Comparison of ENCODE assay signal across 8 mouse cellular contexts in the genomic region with DNA sequence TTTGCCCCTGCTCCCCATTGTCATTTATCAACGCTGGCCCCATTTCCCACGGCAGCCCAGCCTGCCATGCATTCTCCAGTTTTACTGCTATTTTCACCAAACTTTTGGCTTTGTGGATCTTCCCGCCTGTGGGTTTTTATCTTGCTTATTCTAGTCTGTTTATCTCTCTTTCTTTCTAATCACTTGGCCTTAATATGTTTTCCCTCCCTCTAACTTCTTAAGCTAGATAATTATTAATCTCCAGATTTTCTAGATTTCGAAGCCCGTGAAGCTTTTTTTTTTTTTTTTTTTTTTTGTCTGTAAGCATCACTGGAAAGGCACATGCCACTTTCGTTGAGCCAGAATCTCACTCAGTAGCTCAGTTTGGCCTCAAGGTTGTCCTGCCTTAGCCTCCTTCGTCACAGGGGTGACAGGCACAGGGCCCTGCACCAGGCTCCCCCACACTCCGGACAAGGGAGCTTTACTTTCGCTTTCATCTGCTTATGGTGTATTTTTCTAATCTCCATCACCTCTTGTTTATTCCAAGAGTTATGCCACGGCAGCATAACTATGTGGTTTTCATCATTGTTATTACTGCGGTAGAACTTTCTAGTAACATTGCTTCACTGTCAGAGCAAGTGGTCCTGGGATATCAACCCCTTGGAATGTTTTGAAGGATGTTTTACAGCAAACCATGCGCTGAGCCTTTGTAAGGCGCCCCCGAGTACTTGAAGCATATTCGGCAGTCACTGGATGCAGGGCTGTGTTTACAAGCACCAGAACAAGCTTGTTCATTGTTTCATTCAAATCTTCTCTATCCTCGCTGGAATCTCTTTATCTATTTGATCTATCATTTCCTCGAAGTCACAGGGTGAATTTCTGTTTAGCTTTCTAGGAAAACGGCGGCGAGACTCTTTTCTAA.
A peak's percentile ranks its signal among the peaks of the same experiment; 100 is the strongest.
DNase-seq lines count a peak whose midpoint lies in the region; ATAC-seq and TF ChIP-seq lines count a peak whose summit lies in the region.

No protein-coding gene starts in this region.

- H3K9ac ChIP-seq in limb, embryonic 12.5 days (replicated peaks), result no peak overlapping the region
- H3K9ac ChIP-seq in liver, embryonic 11.5 days (ENCODE audit: low read depth, low read length), result no peak overlapping the region

- no peak for TF ChIP-seq CTCF in small intestine, adult 2 months (IDR thresholded peaks at IDR 0.05; ENCODE audit: extremely low read depth, insufficient read length, insufficient replicate concordance, low read depth, low read length)

- WGBS in limb, embryonic 12.5 days, result 71% methylated on average over 20 of the region's 20 CpGs
- 78% methylated on average over 20 of the region's 20 CpGs for WGBS in limb, embryonic 10.5 days
- WGBS in liver, embryonic 11.5 days, result 60% methylated on average over 20 of the region's 20 CpGs
- 45% methylated on average over 20 of the region's 20 CpGs for whole genome bisulfite sequencing in small intestine, adult 2 months

- H3K36me3 ChIP-seq in limb, embryonic 12.5 days, result no peaks in the 10 kb centered on the region
- no peaks in the 10 kb centered on the region for H3K36me3 ChIP-seq in limb, embryonic 10.5 days
- no peaks in the 10 kb centered on the region for H3K36me3 ChIP-seq in liver, embryonic 11.5 days (ENCODE audit: control insufficient read depth, insufficient read depth, low read length)
- H3K36me3 ChIP-seq in small intestine, adult 2 months (ENCODE audit: control insufficient read depth, insufficient read depth, low read length), result no peaks in the 10 kb centered on the region; the same call in 1 of the 2 replicates

- H3K9me3 ChIP-seq in limb, embryonic 12.5 days, result no peaks in the 10 kb centered on the region
- no peaks in the 10 kb centered on the region for H3K9me3 ChIP-seq in limb, embryonic 10.5 days (replicated peaks)
- H3K9me3 ChIP-seq in liver, embryonic 11.5 days (ENCODE audit: control insufficient read depth, low read length), result no peaks in the 10 kb centered on the region

- peaks cover 40% of the 10 kb centered on the region for H3K4me1 ChIP-seq in limb, embryonic 12.5 days (replicated peaks)
- H3K4me1 ChIP-seq in limb, embryonic 10.5 days, result peaks cover 21% of the 10 kb centered on the region
- H3K4me1 ChIP-seq in liver, embryonic 11.5 days (replicated peaks; ENCODE audit: control insufficient read depth, insufficient read depth, low read length), result peaks cover 29% of the 10 kb centered on the region
- peaks cover 3% of the 10 kb centered on the region; the same call in 1 of the 2 replicates for H3K4me1 ChIP-seq in small intestine, adult 2 months (ENCODE audit: control insufficient read depth, insufficient read depth, insufficient read length, low read length)

- H3K27me3 ChIP-seq in limb, embryonic 12.5 days, result no peaks in the 10 kb centered on the region
- H3K27me3 ChIP-seq in limb, embryonic 10.5 days (ENCODE audit: low read depth, poor library complexity, severe bottlenecking), result 0 out of 2 replicates have a peak, but pooled peaks cover 3% of the 10 kb centered on the region
- H3K27me3 ChIP-seq in liver, embryonic 11.5 days (replicated peaks; ENCODE audit: control insufficient read depth, insufficient read depth, low read length), result no peaks in the 10 kb centered on the region; the same call in 1 of the 2 replicates
- H3K27me3 ChIP-seq in small intestine, adult 2 months (ENCODE audit: control insufficient read depth, insufficient read depth, low read length), result no peaks in the 10 kb centered on the region

- no peak overlapping the region for H3K4me3 ChIP-seq in limb, embryonic 12.5 days (replicated peaks)
- no peak overlapping the region for H3K4me3 ChIP-seq in limb, embryonic 10.5 days
- no peak overlapping the region for H3K4me3 ChIP-seq in liver, embryonic 11.5 days (ENCODE audit: low read depth, low read length)
- H3K4me3 ChIP-seq in small intestine, adult 2 months (ENCODE audit: low read depth, low read length), result peak overlapping the region; percentile 52

- H3K27ac ChIP-seq in limb, embryonic 12.5 days, result peak overlapping the region; percentile 62; the same call in 1 of the 2 replicates
- no peak overlapping the region for H3K27ac ChIP-seq in limb, embryonic 10.5 days
- H3K27ac ChIP-seq in liver, embryonic 11.5 days (ENCODE audit: low read depth, low read length), result no peak overlapping the region
- H3K27ac ChIP-seq in small intestine, adult 2 months (ENCODE audit: insufficient read depth, low read depth, low read length), result no peak overlapping the region

- no peak for ATAC-seq in limb, embryonic 12.5 days (ENCODE audit: insufficient number of reproducible peaks, insufficient read depth, low FRiP score, low TSS enrichment, low read depth)
- ATAC-seq in liver, embryonic 11.5 days (replicated peaks; ENCODE audit: low FRiP score), result no peak
- ATAC-seq in cerebellum, adult (ENCODE audit: insufficient number of reproducible peaks, low FRiP score, low TSS enrichment), result no peak

- no peak overlapping the region for H3K4me2 ChIP-seq in limb, embryonic 12.5 days
- H3K4me2 ChIP-seq in liver, embryonic 11.5 days, result peak overlapping the region; percentile 12; the same call in 1 of the 2 replicates

- peak; percentile 51 for DNase-seq in adrenal gland, adult 2 months
- no peak for DNase-seq in adrenal gland, postnatal 4 days (ENCODE audit: low spot score in 2 of 2)
- no peak for DNase-seq in limb, embryonic 10.5 days (ENCODE audit: low spot score)
- DNase-seq in liver, embryonic 11.5 days (ENCODE audit: low spot score), result no peak
- DNase-seq in cerebellum, adult 9-10 months, result no peak

- no peak for TF ChIP-seq POLR2A in small intestine, adult 2 months (IDR thresholded peaks at IDR 0.05; ENCODE audit: low read depth, low read length)
